ENCODE assay signal across 11 mouse cellular contexts in the genomic region with DNA sequence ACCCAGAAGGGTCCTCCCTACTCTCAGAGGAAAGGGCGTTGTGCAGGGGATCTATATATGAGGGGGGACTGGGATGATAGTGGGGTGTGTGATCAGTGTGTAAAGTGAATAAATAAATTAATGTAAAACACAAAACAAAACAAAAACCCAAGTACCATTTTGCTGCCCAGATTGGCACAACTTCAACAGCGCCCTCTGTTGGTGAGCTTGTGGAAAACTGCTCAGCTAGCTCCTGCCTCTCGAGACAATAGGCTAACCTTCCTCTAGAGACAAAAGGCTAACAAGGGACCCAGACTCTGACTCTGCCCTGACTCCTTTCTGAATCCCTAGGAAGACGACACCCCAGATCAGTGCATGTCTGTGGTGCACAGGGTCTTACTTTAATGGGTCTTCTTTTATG.
DNase-seq lines count a peak whose midpoint lies in the region; ATAC-seq and TF ChIP-seq lines count a peak whose summit lies in the region.
"Had no signal": no experiment of that assay in that cellular context is flagged by ENCODE, and none has a peak within 500 bp of the region (broad histone marks: within the 10 kb centered on the region; RNA-seq: fewer than 3 reads in every experiment).

No protein-coding gene starts in this region.

- no peak for ATAC-seq in forebrain, embryonic 16.5 days
- no peak for ATAC-seq in liver, embryonic 14.5 days (ENCODE audit: insufficient read depth)
- ATAC-seq in liver, embryonic 12.5 days: no peak

- peak; percentile 23 for DNase-seq in forebrain, embryonic 10.5 days (ENCODE audit: extremely low spot score, low spot score)
- DNase-seq in liver, embryonic 14.5 days (ENCODE audit: low read depth in 3 of 3, low spot score in 3 of 3): no peak
- DNase-seq in MEL (ENCODE audit: low read depth, low spot score): peak; percentile 6
- peak; percentile 15 for DNase-seq in embryonic facial prominence, embryonic 10.5 days (ENCODE audit: low spot score)
- DNase-seq in urinary bladder, adult 2 months (ENCODE audit: low spot score): no peak
- DNase-seq in heart, adult 8-10 months (ENCODE audit: low spot score): no peak
- DNase-seq: thymus, postnatal 36 days had no signal

- peak; percentile 25 for TF ChIP-seq CTCF in liver, embryonic 14.5 days (IDR thresholded peaks at IDR 0.05; ENCODE audit: low read depth)
- peak; percentile 10 to 37 (median 14); a peak in 3 of 6 replicates for TF ChIP-seq CTCF in MEL (IDR thresholded peaks at IDR 0.05 in 2 of 3, conservative IDR thresholded peaks at IDR 0.05 in 1 of 3; ENCODE audit: control insufficient read depth in 1 of 3, insufficient read depth in 1 of 3, low read depth in 2 of 3, low read length in 3 of 3, poor library complexity in 1 of 3, severe bottlenecking in 1 of 3)

- no peaks in the 10 kb centered on the region for H3K4me1 ChIP-seq in forebrain, embryonic 10.5 days
- H3K4me1 ChIP-seq in forebrain, embryonic 16.5 days (replicated peaks; ENCODE audit: control insufficient read depth, insufficient read depth, low read length): no peaks in the 10 kb centered on the region
- H3K4me1 ChIP-seq in liver, embryonic 14.5 days (replicated peaks; ENCODE audit: control insufficient read depth in 2 of 2, insufficient read depth in 2 of 2, low read length in 1 of 2): no peaks in the 10 kb centered on the region
- no peaks in the 10 kb centered on the region for H3K4me1 ChIP-seq in liver, embryonic 12.5 days
- H3K4me1 ChIP-seq in MEL (ENCODE audit: control insufficient read depth in 1 of 2, insufficient read depth in 2 of 2, low read length in 2 of 2): no peaks in the 10 kb centered on the region
- no peaks in the 10 kb centered on the region for H3K4me1 ChIP-seq in embryonic facial prominence, embryonic 10.5 days
- H3K4me1 ChIP-seq: hindbrain, embryonic 15.5 days; midbrain, embryonic 12.5 days had no signal

- H3K27ac ChIP-seq in forebrain, embryonic 10.5 days: no peak overlapping the region
- H3K27ac ChIP-seq in forebrain, embryonic 16.5 days (ENCODE audit: low read length): no peak overlapping the region
- no peak overlapping the region for H3K27ac ChIP-seq in liver, embryonic 14.5 days
- H3K27ac ChIP-seq in liver, embryonic 12.5 days: no peak overlapping the region
- H3K27ac ChIP-seq in MEL (ENCODE audit: control insufficient read depth, low read depth, low read length): no peak overlapping the region
- no peak overlapping the region for H3K27ac ChIP-seq in embryonic facial prominence, embryonic 10.5 days (replicated peaks)
- H3K27ac ChIP-seq: hindbrain, embryonic 15.5 days; midbrain, embryonic 12.5 days had no signal

- H3K9me3 ChIP-seq in forebrain, embryonic 10.5 days: peaks cover 4% of the 10 kb centered on the region; the same call in 1 of the 2 replicates
- H3K9me3 ChIP-seq in forebrain, embryonic 16.5 days (ENCODE audit: control insufficient read depth, low read length): no peaks in the 10 kb centered on the region
- no peaks in the 10 kb centered on the region for H3K9me3 ChIP-seq in liver, embryonic 14.5 days (ENCODE audit: control insufficient read depth, low read length)
- H3K9me3 ChIP-seq in liver, embryonic 12.5 days (replicated peaks): peaks cover 4% of the 10 kb centered on the region; the same call in 1 of the 2 replicates
- H3K9me3 ChIP-seq in MEL (replicated peaks; ENCODE audit: insufficient read depth, low read length): no peaks in the 10 kb centered on the region
- H3K9me3 ChIP-seq in embryonic facial prominence, embryonic 10.5 days: peaks cover 4% of the 10 kb centered on the region; the same call in 1 of the 2 replicates
- H3K9me3 ChIP-seq: hindbrain, embryonic 15.5 days; midbrain, embryonic 12.5 days had no signal

- 68% methylated on average over 4 of the region's 4 CpGs for WGBS in forebrain, embryonic 10.5 days
- 72% methylated on average over 4 of the region's 4 CpGs for WGBS in forebrain, embryonic 16.5 days
- WGBS in liver, embryonic 14.5 days (ENCODE audit: insufficient replicate concordance): 44% methylated on average over 4 of the region's 4 CpGs
- 48% methylated on average over 4 of the region's 4 CpGs for WGBS in liver, embryonic 12.5 days (ENCODE audit: insufficient replicate concordance)
- 67% methylated on average over 4 of the region's 4 CpGs for WGBS in embryonic facial prominence, embryonic 10.5 days

- H3K27me3 ChIP-seq in forebrain, embryonic 10.5 days (ENCODE audit: poor library complexity, severe bottlenecking): no peaks in the 10 kb centered on the region
- no peaks in the 10 kb centered on the region for H3K27me3 ChIP-seq in forebrain, embryonic 16.5 days (replicated peaks; ENCODE audit: control insufficient read depth, insufficient read depth, low read length)
- no peaks in the 10 kb centered on the region for H3K27me3 ChIP-seq in liver, embryonic 14.5 days (ENCODE audit: control insufficient read depth, insufficient read depth, low read length)
- no peaks in the 10 kb centered on the region for H3K27me3 ChIP-seq in liver, embryonic 12.5 days (replicated peaks)
- no peaks in the 10 kb centered on the region for H3K27me3 ChIP-seq in MEL (ENCODE audit: control insufficient read depth in 1 of 2, insufficient read depth in 2 of 2, low read length in 2 of 2)
- H3K27me3 ChIP-seq in embryonic facial prominence, embryonic 10.5 days (replicated peaks; ENCODE audit: low read depth, poor library complexity, severe bottlenecking): no peaks in the 10 kb centered on the region
- H3K27me3 ChIP-seq: hindbrain, embryonic 15.5 days; midbrain, embryonic 12.5 days had no signal

- no peak overlapping the region for H3K4me3 ChIP-seq in forebrain, embryonic 10.5 days
- H3K4me3 ChIP-seq in forebrain, embryonic 16.5 days (replicated peaks; ENCODE audit: low read length): no peak overlapping the region
- H3K4me3 ChIP-seq in liver, embryonic 14.5 days (ENCODE audit: insufficient read depth in 1 of 2, low read depth in 2 of 2, low read length in 2 of 2): no peak overlapping the region
- H3K4me3 ChIP-seq in liver, embryonic 12.5 days: no peak overlapping the region
- no peak overlapping the region for H3K4me3 ChIP-seq in MEL (ENCODE audit: control insufficient read depth in 1 of 2, insufficient read depth in 1 of 2, low read depth in 2 of 2, low read length in 2 of 2)
- no peak overlapping the region for H3K4me3 ChIP-seq in embryonic facial prominence, embryonic 10.5 days
- H3K4me3 ChIP-seq: hindbrain, embryonic 15.5 days; midbrain, embryonic 12.5 days had no signal

- no peaks in the 10 kb centered on the region for H3K36me3 ChIP-seq in forebrain, embryonic 10.5 days (replicated peaks)
- H3K36me3 ChIP-seq in forebrain, embryonic 16.5 days (ENCODE audit: control insufficient read depth, insufficient read depth): no peaks in the 10 kb centered on the region
- no peaks in the 10 kb centered on the region for H3K36me3 ChIP-seq in liver, embryonic 14.5 days (replicated peaks; ENCODE audit: control insufficient read depth, insufficient read depth, low read depth)
- H3K36me3 ChIP-seq in liver, embryonic 12.5 days: no peaks in the 10 kb centered on the region
- H3K36me3 ChIP-seq in MEL (ENCODE audit: control insufficient read depth in 1 of 2, insufficient read depth in 2 of 2, low read length in 2 of 2): no peaks in the 10 kb centered on the region
- no peaks in the 10 kb centered on the region for H3K36me3 ChIP-seq in embryonic facial prominence, embryonic 10.5 days (replicated peaks)
- H3K36me3 ChIP-seq: hindbrain, embryonic 15.5 days had no signal

- no peak for TF ChIP-seq POLR2A in MEL (IDR thresholded peaks at IDR 0.05; ENCODE audit: control insufficient read depth in 1 of 2, insufficient read depth in 1 of 2, low read depth in 1 of 2, low read length in 2 of 2, poor library complexity in 1 of 2)

- TF ChIP-seq EP300 in liver, embryonic 14.5 days (IDR thresholded peaks at IDR 0.05; ENCODE audit: low read depth): no peak
- no peak for TF ChIP-seq EP300 in MEL (IDR thresholded peaks at IDR 0.05; ENCODE audit: low read depth in 1 of 2, low read length in 2 of 2)

- no peaks in the 10 kb centered on the region for H3K79me2 ChIP-seq in MEL (ENCODE audit: control insufficient read depth, insufficient read depth, low read length, poor library complexity)

- H3K4me2 ChIP-seq in forebrain, embryonic 16.5 days (ENCODE audit: low read length): no peak overlapping the region
- no peak overlapping the region for H3K4me2 ChIP-seq in liver, embryonic 14.5 days (ENCODE audit: low read depth)
- no peak overlapping the region for H3K4me2 ChIP-seq in liver, embryonic 12.5 days
- H3K4me2 ChIP-seq: hindbrain, embryonic 15.5 days; midbrain, embryonic 12.5 days had no signal

- no peak overlapping the region for H3K9ac ChIP-seq in forebrain, embryonic 16.5 days (replicated peaks; ENCODE audit: low read depth, low read length)
- no peak overlapping the region for H3K9ac ChIP-seq in liver, embryonic 14.5 days (replicated peaks)
- no peak overlapping the region for H3K9ac ChIP-seq in liver, embryonic 12.5 days
- no peak overlapping the region for H3K9ac ChIP-seq in MEL (ENCODE audit: control insufficient read depth, low read depth, low read length, poor library complexity, severe bottlenecking)
- H3K9ac ChIP-seq: hindbrain, embryonic 15.5 days; midbrain, embryonic 12.5 days had no signal

- TF ChIP-seq RAD21 in MEL (IDR thresholded peaks at IDR 0.05; ENCODE audit: low read depth, low read length): no peak

TF ChIP-seq in MEL, 35 proteins besides CTCF, POLR2A, EP300 and RAD21:
- TF ChIP-seq TBP (IDR thresholded peaks at IDR 0.05; ENCODE audit: low read depth, low read length) (no peak), TCF12 (IDR thresholded peaks at IDR 0.05; ENCODE audit: low read depth, low read length) (no peak), USF2 (IDR thresholded peaks at IDR 0.05; ENCODE audit: borderline replicate concordance in 1 of 2, insufficient read depth in 1 of 2, low read depth in 1 of 2, low read length in 2 of 2) (no peak), SMC3 (IDR thresholded peaks at IDR 0.05; ENCODE audit: low read depth, low read length) (no peak), MXI1 (IDR thresholded peaks at IDR 0.05; ENCODE audit: low read depth, low read length) (no peak), MEF2A (IDR thresholded peaks at IDR 0.05; ENCODE audit: extremely low read depth, insufficient replicate concordance, low read depth, low read length, poor library complexity, severe bottlenecking) (no peak), BHLHE40 (IDR thresholded peaks at IDR 0.05; ENCODE audit: borderline replicate concordance, low read depth, low read length) (no peak), USF1 (IDR thresholded peaks at IDR 0.05; ENCODE audit: low read depth, low read length) (no peak), MYC (IDR thresholded peaks at IDR 0.05; ENCODE audit: low read depth, low read length) (no peak), ZNF384 (IDR thresholded peaks at IDR 0.05; ENCODE audit: low read depth, low read length) (no peak)

Comparison
In these comparisons a context has a peak if more than half of its experiments do, and no peak if none do; other contexts are left out.
1. DNase-seq: peak in forebrain, embryonic 10.5 days (single experiment), MEL (single experiment) and embryonic facial prominence, embryonic 10.5 days (single experiment); none in liver, embryonic 14.5 days (0 of 3), urinary bladder, adult 2 months (single experiment) and heart, adult 8-10 months (single experiment).